8 mouse cellular contexts compared by ENCODE assay signal in genomic region chr7:4657521-4658127, GRCm38 (mm10). TPM values are rescaled to one million over a fixed set of nuclear protein-coding genes. Genes with fewer than 3 reads are reported as not detected.
A peak's percentile ranks its signal among the peaks of the same experiment; 100 is the strongest.
DNase-seq lines count a peak whose midpoint lies in the region; ATAC-seq lines count a peak whose summit lies in the region.

No protein-coding gene starts in this region.

- peak; percentile 20 to 25 for DNase-seq in layer of hippocampus, postnatal 10 days (ENCODE audit: low spot score in 2 of 2)
- DNase-seq in layer of hippocampus, postnatal 36 days: no peak
- peak; percentile 32 for DNase-seq in c-Kit-negative CD71-positive TER-119-positive erythroid progenitor cells, embryonic 14.5 days (ENCODE audit: low read depth, low spot score)
- no peak for DNase-seq in limb, embryonic 10.5 days (ENCODE audit: low spot score)
- DNase-seq in gastrocnemius, postnatal 14 days: no peak
- DNase-seq in gastrocnemius, postnatal 4 days (ENCODE audit: low spot score in 2 of 2): no peak

- intact Hi-C loops in gastrocnemius, postnatal 14 days (cut with DNase I; ENCODE audit: low total_unique reads): no loop called here

- 36% methylated on average over 9 of the region's 9 CpGs for WGBS in heart, embryonic 14.5 days
- 61% methylated on average over 9 of the region's 9 CpGs for WGBS in limb, embryonic 10.5 days
- WGBS in midbrain, embryonic 16.5 days: 57% methylated on average over 9 of the region's 9 CpGs

- peaks cover 9 to 50% of the 10 kb centered on the region in 2 experiments for H3K4me1 ChIP-seq in heart, embryonic 14.5 days (ENCODE audit: control insufficient read depth in 2 of 2, insufficient read depth in 2 of 2, low read length in 2 of 2)
- peaks cover 35% of the 10 kb centered on the region for H3K4me1 ChIP-seq in limb, embryonic 10.5 days
- peaks cover 37% of the 10 kb centered on the region for H3K4me1 ChIP-seq in midbrain, embryonic 16.5 days (ENCODE audit: control insufficient read depth, insufficient read depth, low read length)

- H3K9me3 ChIP-seq in heart, embryonic 14.5 days (ENCODE audit: control insufficient read depth, low read length): no peaks in the 10 kb centered on the region
- H3K9me3 ChIP-seq in limb, embryonic 10.5 days (replicated peaks): no peaks in the 10 kb centered on the region
- H3K9me3 ChIP-seq in midbrain, embryonic 16.5 days (replicated peaks; ENCODE audit: control insufficient read depth, low read length, poor library complexity, severe bottlenecking): no peaks in the 10 kb centered on the region

- peak overlapping the region; percentile 94 for H3K9ac ChIP-seq in heart, embryonic 14.5 days (ENCODE audit: low read length)
- peak overlapping the region; percentile 82 for H3K9ac ChIP-seq in midbrain, embryonic 16.5 days (ENCODE audit: low read depth, low read length)

- H3K4me2 ChIP-seq in heart, embryonic 14.5 days (ENCODE audit: low read length): peak overlapping the region; percentile 97
- H3K4me2 ChIP-seq in midbrain, embryonic 16.5 days (ENCODE audit: low read length): peak overlapping the region; percentile 89

- peaks cover 23% of the 10 kb centered on the region for H3K36me3 ChIP-seq in heart, embryonic 14.5 days (ENCODE audit: control insufficient read depth, insufficient read depth, low read length)
- H3K36me3 ChIP-seq in limb, embryonic 10.5 days: peaks cover 41% of the 10 kb centered on the region
- H3K36me3 ChIP-seq in midbrain, embryonic 16.5 days (ENCODE audit: control insufficient read depth, insufficient read depth, low read length): peaks cover 4% of the 10 kb centered on the region; the same call in 1 of the 2 replicates

- ATAC-seq in heart, embryonic 14.5 days (ENCODE audit: insufficient number of reproducible peaks, insufficient read depth, low FRiP score, low read depth): no peak
- ATAC-seq in midbrain, embryonic 16.5 days: no peak

- H3K4me3 ChIP-seq in heart, embryonic 14.5 days (ENCODE audit: control insufficient read depth in 1 of 2, insufficient read depth in 1 of 2, low read depth in 1 of 2, low read length in 2 of 2): peak overlapping the region; percentile 73 to 77
- H3K4me3 ChIP-seq in limb, embryonic 10.5 days: peak overlapping the region; percentile 81
- H3K4me3 ChIP-seq in midbrain, embryonic 16.5 days (ENCODE audit: low read depth, low read length): peak overlapping the region; percentile 81

- no peaks in the 10 kb centered on the region for H3K27me3 ChIP-seq in heart, embryonic 14.5 days (ENCODE audit: control insufficient read depth, insufficient read depth, low read length)
- no peaks in the 10 kb centered on the region for H3K27me3 ChIP-seq in limb, embryonic 10.5 days (ENCODE audit: low read depth, poor library complexity, severe bottlenecking)
- no peaks in the 10 kb centered on the region for H3K27me3 ChIP-seq in midbrain, embryonic 16.5 days (ENCODE audit: control insufficient read depth, insufficient read depth, low read depth, low read length)

- peak overlapping the region; percentile 35 to 93; a peak in 3 of 4 replicates for H3K27ac ChIP-seq in heart, embryonic 14.5 days (replicated peaks in 1 of 2; ENCODE audit: control insufficient read depth in 1 of 2, insufficient read depth in 1 of 2, low read depth in 2 of 2, low read length in 2 of 2)
- H3K27ac ChIP-seq in limb, embryonic 10.5 days: peak overlapping the region; percentile 94
- no peak overlapping the region for H3K27ac ChIP-seq in midbrain, embryonic 16.5 days (ENCODE audit: low read length)

RNA-seq across cellular contexts. Expression of gene Ppp6r1, which starts 1.2 kb away (rescaled TPM):
- 100 to 1,000 TPM; 112 to 121 TPM for total RNA-seq in layer of hippocampus, postnatal 10 days (2021)
- 100 to 1,000 TPM; 134 to 136 TPM for total RNA-seq in layer of hippocampus, postnatal 36 days (2021)
- 7.1 and 8.1 TPM in 2 replicates for polyA plus RNA-seq in heart, embryonic 14.5 days (2014; fragmentation: Nextera tagmentation; extraction: Ambion mirVana)
- polyA plus RNA-seq in limb, embryonic 10.5 days (2016; fragmentation: Nextera tagmentation; extraction: Ambion mirVana): 10.6 and 11.4 TPM in 2 replicates
- polyA plus RNA-seq in midbrain, embryonic 16.5 days (2015; fragmentation: Nextera tagmentation; extraction: Ambion mirVana): 5.6 and 6.8 TPM in 2 replicates
- total RNA-seq in gastrocnemius, postnatal 14 days (2021): 10 to 100 TPM; 44.2 to 45.0 TPM
- total RNA-seq in gastrocnemius, postnatal 4 days (2021): 10 to 100 TPM; 72.0 to 76.5 TPM

RNA-seq across cellular contexts. Expression of gene Tmem86b, which starts 26.4 kb away (rescaled TPM):
- total RNA-seq in layer of hippocampus, postnatal 10 days (2021): 10 to 100 TPM; 13.9 to 18.5 TPM
- 10 to 100 TPM; 14.4 to 21.5 TPM for total RNA-seq in layer of hippocampus, postnatal 36 days (2021)
- polyA plus RNA-seq in heart, embryonic 14.5 days (2014; fragmentation: Nextera tagmentation; extraction: Ambion mirVana): 1.2 and 1.6 TPM in 2 replicates
- polyA plus RNA-seq in limb, embryonic 10.5 days (2016; fragmentation: Nextera tagmentation; extraction: Ambion mirVana): 1.7 and 2.1 TPM in 2 replicates
- polyA plus RNA-seq in midbrain, embryonic 16.5 days (2015; fragmentation: Nextera tagmentation; extraction: Ambion mirVana): 2.1 and 2.4 TPM in 2 replicates
- 1 to 10 TPM; 2.1 to 3.1 TPM for total RNA-seq in gastrocnemius, postnatal 14 days (2021)
- total RNA-seq in gastrocnemius, postnatal 4 days (2021): 1 to 10 TPM; 7.0 to 7.8 TPM

RNA-seq across cellular contexts. Expression of gene Hspbp1, which starts 27.2 kb away (rescaled TPM):
- total RNA-seq in layer of hippocampus, postnatal 10 days (2021): 10 to 100 TPM; 93.2 to 97.2 TPM
- 10 to 100 TPM; 85.2 to 87.6 TPM for total RNA-seq in layer of hippocampus, postnatal 36 days (2021)
- 65.4 TPM in 2 replicates for polyA plus RNA-seq in heart, embryonic 14.5 days (2014; fragmentation: Nextera tagmentation; extraction: Ambion mirVana)
- 123 and 130 TPM in 2 replicates for polyA plus RNA-seq in limb, embryonic 10.5 days (2016; fragmentation: Nextera tagmentation; extraction: Ambion mirVana)
- polyA plus RNA-seq in midbrain, embryonic 16.5 days (2015; fragmentation: Nextera tagmentation; extraction: Ambion mirVana): 169 and 181 TPM in 2 replicates
- total RNA-seq in gastrocnemius, postnatal 14 days (2021): 10 to 100 TPM; 19.7 to 20.3 TPM
- 10 to 100 TPM; 25.7 to 27.8 TPM for total RNA-seq in gastrocnemius, postnatal 4 days (2021)

RNA-seq across cellular contexts. Expression of gene Brsk1, which starts 32.8 kb away (rescaled TPM):
- total RNA-seq in layer of hippocampus, postnatal 10 days (2021): 100 to 1,000 TPM; 280 to 313 TPM
- total RNA-seq in layer of hippocampus, postnatal 36 days (2021): 100 to 1,000 TPM; 325 to 344 TPM
- 1.3 and 1.4 TPM in 2 replicates for polyA plus RNA-seq in heart, embryonic 14.5 days (2014; fragmentation: Nextera tagmentation; extraction: Ambion mirVana)
- polyA plus RNA-seq in limb, embryonic 10.5 days (2016; fragmentation: Nextera tagmentation; extraction: Ambion mirVana): 1.3 TPM in 2 replicates
- 7.5 and 7.8 TPM in 2 replicates for polyA plus RNA-seq in midbrain, embryonic 16.5 days (2015; fragmentation: Nextera tagmentation; extraction: Ambion mirVana)
- 1 to 10 TPM; 1.8 to 2.3 TPM for total RNA-seq in gastrocnemius, postnatal 14 days (2021)
- total RNA-seq in gastrocnemius, postnatal 4 days (2021): 1 to 10 TPM; 6.7 to 7.3 TPM

RNA-seq across cellular contexts. Expression of gene Ptprh, which starts 53.8 kb away (rescaled TPM):
- 1 to 10 TPM; 1.1 TPM for total RNA-seq in layer of hippocampus, postnatal 10 days (2021)
- under 1 TPM; 0.28 to 0.40 TPM for total RNA-seq in layer of hippocampus, postnatal 36 days (2021)
- polyA plus RNA-seq in heart, embryonic 14.5 days (2014; fragmentation: Nextera tagmentation; extraction: Ambion mirVana): not detected in 2 replicates
- polyA plus RNA-seq in limb, embryonic 10.5 days (2016; fragmentation: Nextera tagmentation; extraction: Ambion mirVana): not detected in 2 replicates
- polyA plus RNA-seq in midbrain, embryonic 16.5 days (2015; fragmentation: Nextera tagmentation; extraction: Ambion mirVana): 0.68 and 1.4 TPM in 2 replicates
- not detected for total RNA-seq in gastrocnemius, postnatal 14 days (2021)
- total RNA-seq in gastrocnemius, postnatal 4 days (2021): not detected

Comparison
In these comparisons a context has a peak if more than half of its experiments do, and no peak if none do; other contexts are left out.
1. DNase-seq: peak in layer of hippocampus, postnatal 10 days (2 of 2) and c-Kit-negative CD71-positive TER-119-positive erythroid progenitor cells, embryonic 14.5 days (single experiment); none in layer of hippocampus, postnatal 36 days (0 of 2), limb, embryonic 10.5 days (single experiment), gastrocnemius, postnatal 14 days (single experiment) and gastrocnemius, postnatal 4 days (0 of 2).
2. Peak in every context shown above with its lines, with median percentiles within 50 percentile points of each other: H3K4me3 ChIP-seq.